Mouse (Mus musculus): ENCODE data around the gene Sbno2.

The Sbno2 gene

DNA sequence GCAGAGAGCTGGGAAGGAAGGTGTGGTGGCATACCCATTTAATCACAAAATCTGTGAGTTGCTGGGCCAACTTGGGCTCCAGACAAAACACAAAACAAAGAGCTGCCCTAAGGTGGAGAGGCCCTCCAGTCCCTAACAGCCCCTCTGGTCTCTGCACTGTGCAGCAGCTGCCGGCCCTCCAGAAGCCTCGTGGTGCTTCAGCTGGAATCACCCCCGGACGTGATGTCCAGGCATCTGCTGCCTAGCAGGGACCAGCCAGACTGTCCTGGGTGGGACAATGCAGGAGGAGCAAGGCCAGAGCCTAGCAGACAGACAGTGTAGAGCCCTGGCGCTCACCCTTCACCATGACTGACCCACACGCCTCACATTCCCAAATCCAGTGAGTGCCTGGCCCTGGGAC, 13.8 kb downstream of the Sbno2 start:
- DNase-seq (ENCODE audit: low spot score), result no peak

- DNase-seq (ENCODE audit: low spot score), result no peak
These were observed 16.2 kb downstream of the Sbno2 start for GRCm38 (mm10) chr10:80089146-80089545.

GRCm38 (mm10) chr10:80087483-80087882, 17.9 kb downstream of the Sbno2 start:
- DNase-seq (ENCODE audit: low spot score), result no peak

- DNase-seq (ENCODE audit: low spot score), result no peak
These were observed 18.5 kb downstream of the Sbno2 start for GRCm38 (mm10) chr10:80086847-80087246.

DNA sequence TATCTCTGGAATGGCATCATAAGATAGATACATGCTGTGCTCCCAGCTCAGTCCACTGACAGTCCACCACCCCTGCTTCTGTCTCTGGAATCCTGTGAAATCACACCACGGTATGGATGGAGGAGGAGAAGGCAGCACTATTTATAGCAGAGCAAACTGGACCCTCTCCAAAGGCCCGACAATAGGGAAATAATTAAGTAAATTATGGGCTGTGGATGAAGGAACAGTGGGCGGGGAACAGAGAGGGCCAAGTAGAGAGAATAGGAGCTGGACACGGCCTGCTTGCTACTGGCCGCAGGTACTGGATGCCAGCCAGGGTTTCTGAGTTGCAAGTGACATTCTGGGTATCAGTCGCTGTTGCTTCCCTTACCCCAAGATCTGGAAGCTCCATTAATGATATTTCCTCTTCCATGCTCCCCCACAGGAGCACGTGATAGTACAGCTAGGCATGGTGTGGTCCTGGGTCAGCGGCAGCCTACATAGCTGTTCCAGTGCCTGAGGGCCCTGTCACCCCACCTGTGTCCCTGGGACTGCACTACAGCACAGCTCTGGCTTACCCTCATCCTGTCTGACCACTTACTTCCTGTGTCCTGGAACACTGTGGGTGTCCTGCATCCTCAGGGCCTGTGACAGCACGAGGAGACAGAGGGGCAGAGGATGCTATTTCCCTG, 20.4 kb downstream of the Sbno2 start:
- peak; percentile 65 for DNase-seq (ENCODE audit: low spot score)

GRCm38 (mm10) chr10:80081075-80081474, 24.3 kb downstream of the Sbno2 start:
- no peak for DNase-seq (ENCODE audit: low spot score)

DNA sequence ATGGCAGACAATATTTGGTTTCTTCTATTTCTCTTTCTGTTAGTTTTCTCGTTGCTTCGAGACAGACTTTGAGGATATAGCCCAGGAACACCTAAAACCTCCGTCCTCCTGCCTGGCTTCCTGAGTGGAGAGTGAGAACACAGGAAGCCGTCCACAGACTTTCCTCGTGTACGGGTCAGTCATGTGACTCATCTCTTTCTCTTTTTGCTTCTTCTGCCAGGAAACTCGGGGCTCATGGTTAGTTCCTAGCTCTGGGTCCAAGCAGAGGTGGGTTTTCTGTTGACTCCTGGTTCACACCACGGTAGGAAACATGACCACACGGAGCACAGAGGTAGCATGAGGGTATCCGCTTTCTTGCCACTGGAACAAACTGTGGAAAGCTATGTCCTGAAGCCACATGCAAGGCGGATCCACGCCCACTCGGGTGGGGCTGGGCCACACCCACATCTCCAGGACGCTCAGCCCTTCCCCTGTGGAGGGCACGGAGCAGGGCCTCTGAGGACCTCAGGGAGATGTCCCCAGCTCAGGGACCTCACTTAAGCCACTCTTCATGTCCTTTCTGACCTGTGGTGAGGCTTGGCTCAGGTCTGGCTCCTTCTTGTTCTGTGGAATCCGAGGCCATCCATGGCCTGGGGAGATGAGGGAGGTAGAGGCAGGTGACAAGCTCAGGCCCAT, 24.8 kb downstream of the Sbno2 start:
- no peak for DNase-seq (ENCODE audit: low spot score)

- DNase-seq (ENCODE audit: low spot score), result no peak
These were observed 27.0 kb downstream of the Sbno2 start for GRCm38 (mm10) chr10:80078366-80078765.

- DNase-seq (ENCODE audit: low spot score), result no peak
These were observed 28.1 kb downstream of the Sbno2 start for GRCm38 (mm10) chr10:80077312-80077711.

DNA sequence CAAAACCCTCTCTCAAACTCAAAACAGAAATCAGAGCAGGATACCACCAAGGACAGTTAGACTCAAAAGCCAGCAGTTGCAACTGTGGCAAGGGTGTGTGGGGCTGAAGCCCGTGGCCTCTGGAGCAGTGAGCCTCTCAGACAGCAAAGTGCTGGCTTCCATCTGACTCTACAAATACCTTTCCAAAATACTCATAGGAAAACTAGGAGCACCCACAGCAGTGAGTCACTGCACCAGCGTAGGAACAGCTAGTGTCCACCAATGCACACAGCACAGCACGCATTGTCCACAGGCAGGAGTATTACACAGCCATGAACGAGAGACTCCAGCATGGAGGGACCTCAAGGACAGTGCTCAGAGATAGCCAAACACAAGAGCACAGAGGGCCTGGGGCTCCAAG, 29.0 kb downstream of the Sbno2 start:
- DNase-seq (ENCODE audit: low spot score), result no peak

GRCm38 (mm10) chr10:80075924-80076323, 29.4 kb downstream of the Sbno2 start:
- no peak for DNase-seq (ENCODE audit: low spot score)

DNA sequence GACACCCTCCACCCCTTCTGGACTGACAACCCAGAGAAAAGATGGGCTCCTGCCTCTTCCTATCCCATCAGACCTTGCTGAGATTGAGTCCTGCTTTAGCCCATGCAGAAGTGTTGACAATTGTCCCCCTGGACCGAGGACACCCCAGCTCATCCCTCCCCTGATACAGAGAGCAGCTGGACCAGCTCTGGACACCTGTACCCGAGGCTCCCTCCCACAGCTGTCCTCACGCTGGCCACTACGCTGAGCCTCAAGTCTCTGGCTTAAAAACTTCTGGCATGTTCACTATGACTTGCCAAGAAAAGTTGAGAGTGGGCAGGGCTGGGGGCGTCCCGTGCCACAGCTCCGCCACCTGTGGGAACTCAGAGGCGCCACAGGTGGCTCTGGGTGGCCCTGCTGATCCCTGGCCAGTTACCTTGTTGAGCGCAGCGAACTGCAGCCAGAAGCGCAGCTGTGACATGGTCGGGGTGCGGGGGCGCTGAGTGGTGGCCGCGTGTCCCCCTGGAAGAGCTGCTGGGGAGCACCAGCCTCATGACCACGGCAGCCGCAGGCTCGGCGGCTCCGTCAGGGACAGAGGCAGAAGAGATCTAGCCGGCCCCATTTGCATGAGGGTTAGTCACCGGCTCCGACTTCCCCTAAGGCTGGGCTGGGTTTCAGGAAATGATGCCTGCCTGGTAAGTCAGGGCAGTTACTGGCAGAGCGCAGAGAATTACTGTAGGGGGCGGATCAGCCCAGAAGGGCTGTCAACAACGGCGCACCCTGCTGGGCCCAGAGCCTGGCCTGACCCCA, 30.4 kb downstream of the Sbno2 start:
- DNase-seq (ENCODE audit: low spot score), result peak; percentile 95

DNA sequence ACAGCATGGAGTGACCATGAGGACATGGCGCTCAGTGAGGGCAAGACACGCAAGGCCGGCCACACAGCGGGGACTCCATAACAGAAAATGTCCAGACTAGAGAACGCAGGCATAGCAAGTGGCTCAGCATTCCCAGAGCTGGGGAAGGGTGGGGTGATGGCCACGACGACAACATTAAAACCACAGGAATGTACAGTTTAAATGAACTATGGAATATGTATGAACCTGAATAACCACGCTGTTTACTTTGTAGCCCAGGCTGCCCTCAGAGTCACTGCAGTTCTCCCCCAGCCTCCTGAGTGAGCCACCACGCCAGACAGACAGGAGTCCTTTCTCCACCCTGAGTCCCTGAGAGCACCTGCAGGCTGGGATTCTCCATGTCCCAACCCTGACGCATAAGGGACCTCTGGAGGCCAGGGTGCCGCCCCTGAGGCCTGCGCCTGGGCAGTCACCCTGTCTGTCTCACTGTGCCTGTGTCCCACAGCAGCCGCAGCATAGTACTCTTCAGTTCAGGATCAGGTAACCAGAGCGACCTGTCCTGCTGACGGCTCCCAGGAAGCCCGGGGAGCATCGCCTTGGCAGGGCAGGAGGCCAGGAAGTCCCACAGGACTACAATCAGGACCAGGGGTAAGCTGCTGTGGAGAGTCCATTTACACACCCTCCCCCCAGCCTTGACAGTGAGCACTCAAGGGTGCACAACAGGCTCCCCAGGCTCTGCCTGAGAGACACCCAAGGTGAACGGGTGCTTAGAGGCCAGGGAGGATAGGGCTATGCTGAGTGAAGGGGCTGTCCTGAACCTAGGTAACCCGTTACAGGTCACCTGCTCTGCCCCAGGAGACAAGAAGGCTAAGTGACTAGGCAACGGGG, 32.5 kb downstream of the Sbno2 start:
- DNase-seq (ENCODE audit: low spot score), result no peak

- no peak for DNase-seq (ENCODE audit: low spot score)
These were observed 33.9 kb downstream of the Sbno2 start for GRCm38 (mm10) chr10:80071516-80071900.

DNA sequence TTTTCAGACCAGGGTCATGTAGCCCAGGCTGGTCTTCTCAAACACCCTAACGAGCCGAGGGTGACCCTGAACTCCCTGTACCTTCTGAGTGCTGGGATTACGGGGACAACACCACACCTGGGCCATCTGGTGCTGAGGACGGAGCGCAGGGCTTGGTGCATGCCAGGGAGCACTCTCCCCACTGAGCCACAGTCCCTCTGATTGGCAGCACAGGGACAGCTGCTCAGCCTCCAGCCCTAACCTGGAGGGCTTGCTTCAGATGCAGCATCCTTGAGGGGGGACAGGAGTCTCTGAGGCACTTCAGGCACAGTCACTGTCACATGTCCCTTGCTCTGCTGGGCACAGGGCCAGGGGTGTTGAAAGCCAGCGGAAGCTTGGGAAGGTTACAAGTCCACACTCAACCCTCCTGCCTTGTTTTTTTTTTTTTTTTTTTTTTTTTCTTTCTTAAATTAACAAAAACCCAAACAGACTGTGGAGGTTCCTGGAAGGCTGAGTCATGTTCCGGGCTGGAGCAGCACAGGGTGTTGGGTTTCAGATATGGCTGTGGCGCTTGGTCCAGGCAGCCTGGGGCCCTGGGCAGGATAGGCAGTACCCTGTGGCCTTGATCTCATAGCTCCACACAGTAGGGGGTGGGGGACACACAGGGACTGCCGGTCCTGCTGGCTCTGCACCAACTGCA, 34.4 kb downstream of the Sbno2 start:
- DNase-seq (ENCODE audit: low spot score), result peak; percentile 88

GRCm38 (mm10) chr10:80069948-80070450, 35.4 kb downstream of the Sbno2 start:
- no peak for DNase-seq (ENCODE audit: low spot score)

- DNase-seq (ENCODE audit: low spot score), result no peak
These were observed 36.1 kb downstream of the Sbno2 start for GRCm38 (mm10) chr10:80069251-80069650.

DNA sequence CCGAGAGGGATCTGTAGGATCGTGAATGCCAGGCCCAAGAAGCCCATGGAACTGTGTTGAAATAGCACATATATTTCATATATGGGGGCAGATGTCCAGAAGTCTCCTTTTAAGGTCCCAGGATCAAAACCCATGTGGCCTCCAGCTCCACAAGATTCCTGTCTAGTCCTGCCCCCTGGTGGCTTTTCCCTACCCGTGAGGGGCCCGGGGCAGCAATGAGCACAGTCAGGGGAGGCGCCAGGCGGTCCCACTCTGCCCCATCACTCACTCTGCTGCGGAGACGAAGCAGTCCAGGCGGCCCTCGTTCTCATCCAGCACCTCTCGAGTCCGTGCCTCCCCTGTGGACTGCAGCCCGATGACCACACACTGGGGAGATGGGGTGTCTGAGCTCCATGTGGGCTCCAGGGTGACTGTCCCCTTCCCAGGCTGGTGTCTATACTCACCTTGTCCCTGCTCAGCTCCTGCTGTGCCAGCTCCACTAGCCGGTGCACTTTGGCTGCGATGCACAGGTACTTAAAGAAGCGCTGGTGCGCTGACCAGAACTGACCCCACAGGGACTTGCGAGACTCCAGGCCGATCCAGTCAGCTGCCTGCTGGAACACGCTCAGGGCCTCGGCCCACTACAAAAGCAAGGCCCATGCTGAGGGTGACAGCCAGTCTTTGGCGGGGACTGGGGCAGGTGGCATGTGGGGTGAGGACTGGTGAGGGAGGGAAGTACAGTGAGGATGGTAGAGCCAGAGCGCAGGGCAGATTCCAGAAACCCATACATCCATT, 41.3 kb downstream of the Sbno2 start:
- no peak for DNase-seq (ENCODE audit: low spot score)

GRCm38 (mm10) chr10:80063104-80063503, 42.3 kb downstream of the Sbno2 start:
- no peak for DNase-seq (ENCODE audit: low spot score)

GRCm38 (mm10) chr10:80057683-80058326, 47.6 kb downstream of the Sbno2 start:
- DNase-seq (ENCODE audit: low spot score), result no peak

Measured in lung, postnatal 25 days (tissue).